Mouse (Mus musculus) megakaryocyte, embryonic 14.5 days (primary cell): Measurements from ENCODE around the gene Rsad2. TPM values are rescaled to one million over a fixed set of nuclear protein-coding genes. Genes with fewer than 3 reads are reported as not detected.
"Not testable (repeated sequence)": the region's sequence is repeated elsewhere in the genome, so short reads cannot be mapped to it uniquely, and the experiment has no call there.

ENCODE experiments used
- H3K27me3 ChIP-seq: replicated peaks from 2 replicates; pipeline ENCODE3; 2012; ENCODE audit warnings: inconsistent platforms
- H3K36me3 ChIP-seq: replicated peaks from 2 replicates; pipeline ENCODE3; 2012; ENCODE audit warnings: low read length, inconsistent platforms, mixed read lengths
- H3K4me1 ChIP-seq: 2 replicates; pipeline ENCODE4 v1.6.1; 2012; ENCODE audit warnings: inconsistent platforms
- H3K4me3 ChIP-seq: replicated peaks from 2 replicates; pipeline ENCODE3; 2012; ENCODE audit warnings: moderate library complexity, mild to moderate bottlenecking, inconsistent platforms
- H3K9me3 ChIP-seq: 2 replicates; pipeline ENCODE4 v1.6.1; 2012; ENCODE audit warnings: inconsistent platforms
- FLI1 ChIP-seq: IDR thresholded peaks from 2 replicates; pipeline ENCODE4 v1.6.1; 2012; ENCODE audit warnings: low read length, inconsistent platforms, mixed read lengths
- GATA1 ChIP-seq: IDR thresholded peaks from 3 replicates; pipeline ENCODE4 v1.6.1; 2012; ENCODE audit warnings: mixed read lengths, low read length, inconsistent platforms, borderline replicate concordance
- polyA plus RNA-seq: library from polyadenylated mRNA; stranded (reverse); fragments of >175 nt; gene quantifications from 2 replicates; pipeline ENCODE4 v1.2.3, GENCODE M21; 2012; ENCODE audit warnings: low replicate concordance; ENCODE audit not compliant: insufficient read depth

The Rsad2 gene
- polyA plus RNA-seq = 1.4 and 2.5 TPM in 2 replicates

DNA sequence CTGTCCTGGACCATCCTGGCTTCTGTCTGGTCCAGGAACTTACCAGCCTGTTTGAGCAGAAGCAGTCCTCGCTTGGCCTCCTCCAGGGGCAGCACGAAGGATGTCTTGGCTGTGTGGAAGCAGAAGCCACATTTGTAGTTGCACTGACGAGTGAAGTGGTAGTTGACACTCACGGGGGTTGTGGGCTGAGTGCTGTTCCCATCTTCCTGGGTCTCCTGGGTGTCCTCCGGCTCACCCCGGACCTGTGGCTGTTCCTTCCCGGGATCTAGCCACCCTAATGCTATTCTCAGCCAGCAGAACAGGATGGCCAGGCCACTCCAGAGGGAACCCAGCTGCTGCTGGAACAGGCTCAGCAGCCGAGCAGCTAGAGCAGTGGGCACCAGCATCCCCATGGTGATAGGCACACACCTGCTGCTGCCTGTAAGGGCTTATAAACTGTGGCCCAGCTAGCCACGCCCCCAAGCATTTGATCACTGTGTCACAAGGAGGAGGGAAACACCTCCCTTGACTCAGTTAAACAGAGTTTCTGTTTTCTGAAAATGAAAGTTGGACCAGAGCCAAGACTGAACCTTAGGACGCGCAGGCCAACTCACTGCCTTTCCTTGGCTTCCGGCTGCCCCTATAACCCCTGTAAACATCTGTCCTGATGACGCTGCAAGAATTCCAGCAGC lies at the start of gene Rsad2:
Rsad2 (minus strand) TSS at position 425 of the 671 bp plus-strand sequence.
- Histone ChIP-seq H3K36me3 (no peaks in the 10 kb centered on the region), H3K4me1 (peaks cover 72% of the 10 kb centered on the region), H3K27me3 (no peaks in the 10 kb centered on the region), H3K9me3 (no peaks in the 10 kb centered on the region), H3K4me3 (peak within 1 kb of the TSS; percentile 89)
- TF ChIP-seq GATA1 (no peak), FLI1 (no peak)

DNA sequence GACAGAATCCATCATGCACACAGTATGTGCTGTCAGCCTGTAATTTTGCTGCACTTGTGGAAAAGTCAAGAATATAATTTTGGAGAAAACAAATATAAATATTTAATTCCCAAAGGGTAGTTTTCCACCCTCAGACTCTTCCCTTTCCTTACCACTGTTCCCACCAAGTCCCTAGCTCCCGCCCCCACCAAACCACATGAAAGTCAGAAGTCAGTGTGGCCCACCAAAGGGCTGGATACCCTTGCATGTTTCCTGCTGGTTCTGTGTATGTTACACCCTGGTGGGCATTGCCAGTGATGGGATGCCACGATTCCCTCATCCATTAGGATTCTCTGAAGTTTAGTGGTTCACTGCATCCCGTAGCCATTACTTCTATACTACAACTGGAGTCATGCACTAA lies 44.8 kb upstream of the Rsad2 start:
- Histone ChIP-seq H3K9me3 (0 out of 2 replicates have a peak, but pooled peaks cover 3% of the 10 kb centered on the region), H3K4me1 (no peaks in the 10 kb centered on the region), H3K4me3 (no peak overlapping the region), H3K27me3 (no peaks in the 10 kb centered on the region), H3K36me3 (no peaks in the 10 kb centered on the region)
- no peak for TF ChIP-seq GATA1
- no peak for TF ChIP-seq FLI1

DNA sequence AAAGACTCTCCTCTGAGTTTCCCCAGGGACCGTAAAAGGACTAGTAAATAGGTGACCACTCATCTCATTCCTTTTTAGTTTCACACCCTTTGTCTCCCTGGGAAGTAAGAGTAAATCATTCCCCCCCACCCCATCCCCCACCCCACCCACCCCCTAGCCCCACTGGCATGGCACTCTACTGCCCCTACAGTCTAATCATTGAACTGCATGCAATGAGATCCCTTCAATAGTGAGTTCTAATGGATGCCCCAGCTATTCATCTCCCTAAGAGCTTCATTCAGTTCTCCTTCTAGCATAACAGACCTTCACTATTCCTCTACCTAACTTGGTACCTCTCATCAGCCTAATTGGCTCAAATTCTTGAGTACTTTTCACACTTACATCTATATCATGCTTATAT lies 33.7 kb upstream of the Rsad2 start:
- no peaks in the 10 kb centered on the region for H3K27me3 ChIP-seq
- TF ChIP-seq FLI1 (no peak), GATA1 (no peak)
- no peaks in the 10 kb centered on the region for H3K36me3 ChIP-seq
- no peaks in the 10 kb centered on the region for H3K9me3 ChIP-seq
- H3K4me1 ChIP-seq = no peaks in the 10 kb centered on the region
- no peak overlapping the region for H3K4me3 ChIP-seq

DNA sequence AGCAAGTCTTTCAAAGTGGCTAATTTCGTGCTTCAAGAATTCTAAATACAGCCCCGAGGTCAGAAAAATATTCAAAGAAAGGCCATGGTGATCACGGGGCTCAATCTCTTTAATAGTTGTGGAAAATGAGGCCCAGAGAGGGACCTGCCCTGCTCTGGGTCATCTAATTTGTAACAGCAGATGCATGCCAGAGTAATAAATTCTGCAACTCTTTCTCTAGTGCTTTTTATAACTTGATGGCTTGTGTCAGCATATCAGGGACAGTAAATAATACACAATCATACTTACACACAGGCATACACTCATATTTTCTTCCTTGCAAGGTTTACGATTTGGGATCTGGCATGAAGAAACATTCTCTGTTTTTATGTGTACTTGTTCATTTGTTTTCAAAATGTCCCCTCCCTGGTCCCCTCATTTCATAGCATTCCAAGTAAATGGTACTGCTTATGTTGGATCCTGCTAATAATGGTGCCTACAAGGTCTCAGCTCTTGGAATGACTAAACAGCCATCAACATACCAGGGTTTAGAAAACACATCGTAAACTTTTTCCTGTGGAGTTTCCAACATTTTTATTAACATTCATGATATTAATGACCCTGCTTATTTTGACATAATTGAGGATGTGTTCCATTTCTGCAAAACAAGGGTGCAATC lies 32.5 kb upstream of the Rsad2 start:
- no peaks in the 10 kb centered on the region for H3K27me3 ChIP-seq
- no peaks in the 10 kb centered on the region for H3K4me1 ChIP-seq
- no peak overlapping the region for H3K4me3 ChIP-seq
- H3K36me3 ChIP-seq = no peaks in the 10 kb centered on the region
- no peaks in the 10 kb centered on the region for H3K9me3 ChIP-seq
- TF ChIP-seq FLI1 (no peak), GATA1 (no peak)

DNA sequence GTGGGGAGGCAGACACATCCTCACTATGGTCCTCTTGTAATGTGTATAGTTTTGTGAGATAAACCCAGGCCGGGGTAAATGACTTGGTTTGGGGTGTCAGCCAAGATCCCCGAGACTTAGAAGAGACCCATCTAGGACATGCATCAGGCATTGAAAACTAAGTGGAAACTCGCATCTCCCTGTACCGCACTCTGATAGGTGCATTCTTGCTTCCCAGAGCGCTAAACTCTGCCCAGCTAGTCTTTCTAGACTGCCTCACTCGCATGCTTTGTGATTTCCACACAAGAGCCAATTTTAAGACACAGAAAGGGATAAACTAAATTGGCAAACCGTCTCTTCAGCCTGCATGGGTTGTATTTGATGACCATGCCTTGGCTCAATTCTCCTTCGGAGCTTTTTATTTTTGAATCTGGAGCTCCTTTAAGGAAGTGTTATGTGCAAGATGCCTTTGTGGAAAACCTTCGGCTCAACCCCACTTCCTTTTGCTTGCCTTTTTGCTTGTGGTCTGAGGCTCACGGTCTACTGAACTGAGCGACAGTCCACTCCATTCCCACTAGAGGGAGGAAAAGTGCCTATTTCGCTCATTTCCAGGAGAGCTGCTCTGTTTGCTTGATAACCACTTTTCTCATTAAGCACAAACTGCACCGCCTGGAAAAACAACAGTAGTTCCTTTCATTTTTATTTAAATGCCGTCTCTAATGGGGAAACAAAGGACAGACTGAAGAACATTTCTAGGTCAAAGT lies 31.8 kb upstream of the Rsad2 start:
- Histone ChIP-seq H3K36me3 (no peaks in the 10 kb centered on the region), H3K4me3 (no peak overlapping the region), H3K27me3 (no peaks in the 10 kb centered on the region), H3K9me3 (no peaks in the 10 kb centered on the region), H3K4me1 (no peaks in the 10 kb centered on the region)
- no peak for TF ChIP-seq FLI1
- TF ChIP-seq GATA1 = no peak

DNA sequence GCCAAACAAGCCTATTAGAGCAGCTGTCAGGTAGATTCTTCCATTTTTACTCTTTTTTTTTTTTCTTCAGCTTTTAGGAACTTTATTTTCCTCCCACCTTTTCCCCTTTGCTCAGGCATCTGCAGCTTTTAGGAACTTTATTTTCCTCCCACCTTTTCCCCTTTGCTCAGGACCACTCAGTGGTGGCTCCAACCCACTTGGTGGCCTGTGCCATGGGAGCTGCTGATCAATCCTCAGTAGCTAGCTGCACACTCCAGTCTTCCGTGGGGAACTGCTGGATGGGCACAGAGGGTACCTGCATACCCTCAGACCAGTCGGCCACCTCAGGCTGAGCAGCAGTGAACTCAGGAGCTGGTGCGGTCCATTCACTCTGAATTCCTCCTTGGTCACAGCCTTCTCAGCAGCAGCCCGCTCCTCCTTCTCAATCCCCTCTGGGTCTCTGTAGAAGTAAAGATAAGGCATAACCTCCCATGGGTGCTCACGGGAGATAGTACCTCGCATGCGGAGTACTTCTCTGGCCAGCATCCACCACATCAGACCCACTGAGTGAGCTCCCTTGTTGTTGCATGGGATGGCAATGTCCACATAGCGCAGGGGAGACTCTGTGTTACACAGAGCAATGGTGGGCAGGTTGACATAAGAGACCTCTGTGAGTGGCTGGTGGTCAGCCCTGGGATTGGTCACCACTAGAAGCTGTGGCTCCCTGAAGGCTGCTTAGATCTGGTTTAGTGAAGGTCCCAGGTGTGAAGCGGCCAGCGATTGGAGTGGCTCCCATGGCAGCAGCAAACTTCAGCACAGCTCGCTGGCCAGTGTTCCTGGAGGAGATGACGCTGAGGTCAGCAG lies 29.7 kb upstream of the Rsad2 start:
- H3K4me3 ChIP-seq, H3K4me1 ChIP-seq, H3K36me3 ChIP-seq, H3K9me3 ChIP-seq, H3K27me3 ChIP-seq: not testable (repeated sequence)

DNA sequence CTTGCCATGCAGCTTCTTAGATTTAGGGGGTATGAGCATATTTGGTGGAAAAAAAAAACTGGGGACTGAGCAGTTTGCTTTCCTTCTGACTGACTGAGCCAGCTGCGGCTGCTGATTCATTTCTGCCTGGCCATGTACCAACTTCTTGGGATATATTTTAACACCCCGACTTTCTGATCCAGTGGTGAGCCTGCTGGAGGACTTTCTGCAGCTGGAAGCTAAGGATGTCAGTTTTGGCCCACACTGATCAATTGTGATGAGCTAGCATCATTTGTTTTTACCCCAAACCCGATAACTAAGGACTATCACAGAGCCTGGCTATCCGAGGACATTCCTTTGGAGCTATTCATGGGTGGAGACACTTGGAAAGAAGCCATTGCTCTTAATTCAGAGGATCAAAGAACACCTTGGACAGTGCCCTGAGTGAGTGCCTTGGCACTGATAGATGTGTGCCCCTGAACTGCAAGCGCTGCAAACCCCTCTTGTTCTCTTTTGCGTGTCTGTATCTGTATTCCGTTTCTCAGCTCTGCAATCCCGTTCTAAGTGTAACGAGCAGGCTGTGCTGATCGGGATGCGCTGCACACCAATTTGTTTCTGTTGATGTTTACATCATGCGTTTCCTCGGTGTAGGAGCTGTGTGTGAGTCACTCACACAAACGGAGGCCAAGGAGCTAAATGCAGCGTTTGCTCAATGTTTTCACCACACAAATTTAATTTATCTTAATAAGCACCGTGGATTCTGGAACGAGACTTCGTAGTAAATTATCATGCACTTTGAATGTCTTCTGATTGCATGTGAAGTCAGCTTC lies 22.1 kb upstream of the Rsad2 start:
- Histone ChIP-seq H3K36me3 (peaks cover 10% of the 10 kb centered on the region), H3K27me3 (no peaks in the 10 kb centered on the region), H3K9me3 (no peaks in the 10 kb centered on the region), H3K4me1 (peaks cover under 1% of the 10 kb centered on the region), H3K4me3 (no peak overlapping the region)
- TF ChIP-seq GATA1 (no peak), FLI1 (no peak)

DNA sequence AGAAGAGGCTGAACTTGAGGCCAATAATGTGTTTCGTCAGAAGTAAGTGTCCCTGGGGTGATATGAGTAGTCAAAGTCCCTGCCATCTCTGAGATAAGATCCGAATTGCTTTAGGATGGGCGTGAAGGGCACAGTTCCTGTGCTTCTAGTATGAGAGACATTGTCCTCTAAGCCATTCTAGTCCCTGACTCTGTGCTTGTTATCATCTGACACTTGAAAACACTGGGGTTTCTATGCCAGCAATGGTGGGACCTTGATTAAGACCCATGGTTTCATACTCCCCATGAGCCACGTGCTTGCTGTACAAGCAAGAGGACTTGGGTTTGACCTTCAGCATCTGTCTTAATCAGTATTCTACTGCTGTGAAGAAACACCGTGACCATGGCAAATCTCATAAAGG lies 20.9 kb upstream of the Rsad2 start:
- H3K4me1 ChIP-seq = peaks cover 13% of the 10 kb centered on the region
- no peaks in the 10 kb centered on the region for H3K27me3 ChIP-seq
- peaks cover 10% of the 10 kb centered on the region for H3K36me3 ChIP-seq
- H3K9me3 ChIP-seq = no peaks in the 10 kb centered on the region
- no peak for TF ChIP-seq GATA1
- TF ChIP-seq FLI1 = no peak
- no peak overlapping the region for H3K4me3 ChIP-seq

DNA sequence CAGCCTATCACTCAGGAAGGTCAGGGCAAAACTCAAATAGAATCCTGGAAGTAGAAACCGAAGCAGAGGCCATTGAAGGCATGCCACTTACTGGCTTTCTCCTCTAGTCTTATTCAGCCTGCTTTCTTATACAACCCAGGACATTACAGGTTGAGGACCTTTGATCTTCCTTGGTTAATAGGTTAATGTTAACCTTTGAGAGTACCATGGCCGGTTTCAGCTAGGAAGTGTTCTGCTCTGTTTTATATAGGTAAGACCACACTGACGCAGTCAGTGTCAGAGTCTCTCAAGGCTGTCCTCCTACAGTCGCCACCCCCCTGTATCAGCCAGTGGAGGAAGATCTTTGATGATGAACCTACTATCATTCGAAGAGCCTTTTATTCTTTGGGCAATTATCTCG lies 17.5 kb upstream of the Rsad2 start:
- Histone ChIP-seq H3K27me3 (peaks cover 15% of the 10 kb centered on the region), H3K9me3 (no peaks in the 10 kb centered on the region), H3K4me1 (peaks cover 31% of the 10 kb centered on the region), H3K36me3 (peaks cover 10% of the 10 kb centered on the region), H3K4me3 (no peak overlapping the region)
- TF ChIP-seq FLI1 = no peak
